Mouse (Mus musculus) neural tube, embryonic 14.5 days (tissue): ENCODE results near the gene Ptf1a. TPM values are rescaled to one million over a fixed set of nuclear protein-coding genes. Genes with fewer than 3 reads are reported as not detected.
A peak's percentile ranks its signal among the peaks of the same experiment; 100 is the strongest.

Experiments
- ATAC-seq: fragments of 200-750 bp; cut with Nextera tagmentation; 2 replicates; pipeline ENCODE4 v1.8.0; 2017; ENCODE audit warnings: low read depth, mild to moderate bottlenecking, moderate TSS enrichment, moderate library complexity
- H3K27ac ChIP-seq: fragments of 300-500 bp; sonication (generic); 2 replicates; pipeline ENCODE4 v1.5.1; 2014; ENCODE audit warnings: low read depth, mild to moderate bottlenecking, control low read depth, low read length, moderate library complexity, mixed read lengths
- H3K27me3 ChIP-seq: fragments of 300-500 bp; sonication (generic); 2 replicates; pipeline ENCODE4 v1.6.1; 2014; ENCODE audit warnings: low read length; ENCODE audit not compliant: control insufficient read depth, insufficient read depth
- H3K36me3 ChIP-seq: fragments of 300-500 bp; sonication (generic); 2 replicates; pipeline ENCODE4 v1.6.1; 2014; ENCODE audit warnings: low read length, mixed read lengths; ENCODE audit not compliant: control insufficient read depth, insufficient read depth
- H3K4me1 ChIP-seq: fragments of 300-500 bp; sonication (generic); 2 replicates; pipeline ENCODE4 v1.6.1; 2014; ENCODE audit warnings: low read length; ENCODE audit not compliant: control insufficient read depth, insufficient read depth
- H3K4me2 ChIP-seq: fragments of 300-500 bp; sonication (generic); 2 replicates; pipeline ENCODE4 v1.6.1; 2014; ENCODE audit warnings: mild to moderate bottlenecking, low read depth, low read length, control low read depth
- H3K4me3 ChIP-seq: fragments of 300-500 bp; sonication (generic); 2 replicates; pipeline ENCODE4 v1.5.1; 2014; ENCODE audit warnings: low read depth, low read length, control low read depth, mixed read lengths
- H3K9ac ChIP-seq: fragments of 300-500 bp; sonication (generic); replicated peaks from 2 replicates; pipeline ENCODE4 v1.6.1; 2014; ENCODE audit warnings: low read depth, mild to moderate bottlenecking, control low read depth, low read length, mixed read lengths
- H3K9me3 ChIP-seq: fragments of 300-500 bp; sonication (generic); 2 replicates; pipeline ENCODE4 v1.6.1; 2016; ENCODE audit warnings: low read length; ENCODE audit not compliant: control insufficient read depth
- WGBS: fragments of 180-500 bp; shearing (Covaris S2); extraction: QIAGEN DNeasy Blood & Tissue Kit; methylation state at CpG from one replicate; pipeline ENCODE4 v1.1.7; 2014; 5-methylcytosine and 5-hydroxymethylcytosine counted together
- polyA plus RNA-seq: library from polyadenylated mRNA; unstranded; fragments of >200 nt; fragmentation: Nextera tagmentation; extraction: Ambion mirVana; gene quantifications from 2 replicates; pipeline ENCODE4 v1.2.1, GENCODE M21; 2014

Ptf1a gene
- polyA plus RNA-seq, 1 experiment from 2014 or later = not detected

DNA sequence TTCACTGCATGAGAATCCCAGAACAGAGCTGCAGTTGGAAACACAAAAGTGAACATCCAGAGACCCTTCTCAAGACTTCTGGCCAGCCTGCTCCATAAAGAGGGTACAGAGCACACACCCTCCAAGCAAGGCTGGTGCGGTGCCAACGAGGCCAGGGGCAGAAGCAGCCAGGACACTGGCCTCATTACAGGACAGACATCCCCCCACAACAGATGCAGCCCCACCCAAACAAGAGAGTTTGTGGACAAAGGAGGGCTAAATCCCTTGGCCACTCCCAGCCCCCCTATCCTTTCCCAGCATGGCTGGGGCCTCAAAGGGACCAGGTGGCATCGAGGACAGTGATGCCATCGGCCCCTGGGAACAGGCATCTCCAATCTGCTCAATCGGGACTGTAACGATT is 22.4 kb upstream of the Ptf1a start:
- Histone ChIP-seq H3K9ac (no peak overlapping the region), H3K4me3 (no peak overlapping the region), H3K27ac (no peak overlapping the region), H3K9me3 (no peaks in the 10 kb centered on the region), H3K4me1 (no peaks in the 10 kb centered on the region), H3K4me2 (no peak overlapping the region), H3K36me3 (no peaks in the 10 kb centered on the region), H3K27me3 (peaks cover 19% of the 10 kb centered on the region)
- ATAC-seq = peak; percentile 48; the same call in 1 of the 2 replicates
- WGBS = 71% methylated on average over 6 of the region's 6 CpGs

DNA sequence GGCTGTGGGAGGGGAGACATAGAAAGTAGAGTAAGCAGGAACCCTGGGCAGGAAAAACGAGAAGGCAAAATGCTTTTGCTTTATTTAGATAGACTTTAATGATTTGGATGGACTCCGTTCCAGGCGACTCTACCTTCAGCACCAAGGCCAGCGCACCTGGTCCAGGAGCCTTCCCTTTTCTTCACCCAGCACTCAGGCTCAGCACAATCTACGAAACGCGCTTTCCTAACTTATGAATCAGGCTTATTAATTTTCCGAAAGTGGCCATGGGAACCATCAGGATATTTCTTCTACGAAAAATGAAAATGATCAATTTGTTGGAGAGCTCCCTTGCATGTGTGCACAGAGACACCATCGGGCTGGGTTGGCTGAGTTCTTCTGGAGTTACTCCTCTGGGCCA is 16.4 kb upstream of the Ptf1a start:
- 6% methylated on average over 10 of the region's 10 CpGs for WGBS
- Histone ChIP-seq H3K27me3 (peaks cover 50% of the 10 kb centered on the region), H3K4me2 (no peak overlapping the region)

DNA sequence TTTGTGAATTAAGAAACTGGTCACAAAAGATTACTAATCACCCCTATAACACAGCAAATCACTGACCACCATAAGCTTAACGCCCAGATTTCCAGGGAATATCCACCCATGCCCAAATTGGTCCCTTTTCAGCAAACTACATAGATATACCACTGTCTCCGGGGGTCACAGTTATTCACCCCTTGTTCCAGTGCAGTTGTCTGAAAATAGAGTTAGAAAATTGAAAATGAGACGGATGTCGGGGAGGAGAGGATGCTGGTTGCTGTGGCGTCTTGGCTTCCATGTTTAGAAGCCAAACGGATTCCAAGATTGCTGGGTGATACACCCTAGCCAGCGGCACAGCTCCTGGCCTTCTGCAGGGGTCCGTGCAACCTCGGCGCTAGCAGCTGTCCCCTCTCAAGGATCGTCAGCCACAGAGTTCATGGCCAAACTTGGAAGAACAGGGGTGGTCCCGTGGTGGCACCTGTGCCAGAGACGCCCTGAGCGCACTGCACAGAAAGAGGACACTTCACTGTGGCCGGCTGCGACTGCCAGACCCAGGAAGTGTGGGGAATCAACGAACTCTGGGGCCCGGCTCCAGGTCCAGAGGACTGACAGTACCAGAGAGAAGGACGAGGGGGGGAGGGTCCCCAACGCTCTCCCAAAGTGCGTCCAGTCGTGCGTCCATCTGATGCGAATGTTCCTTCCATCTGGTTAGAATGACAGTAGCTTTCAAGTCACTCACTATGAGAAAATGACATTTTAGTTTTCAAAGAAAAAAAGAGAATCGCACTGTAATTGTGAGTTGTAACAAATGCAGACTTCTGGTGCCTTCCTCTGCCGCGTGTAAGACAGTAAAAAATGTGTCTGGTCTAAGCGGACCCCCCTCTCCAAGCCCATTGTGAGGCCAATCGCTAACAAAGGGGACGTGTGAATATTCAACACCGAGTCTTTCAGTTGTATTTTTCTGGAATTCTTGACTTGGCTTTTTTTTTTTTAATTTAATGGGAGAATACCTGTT is 15.5 kb upstream of the Ptf1a start:
- H3K27ac ChIP-seq = no peak overlapping the region
- H3K9me3 ChIP-seq = no peaks in the 10 kb centered on the region
- ATAC-seq = no peak
- H3K4me1 ChIP-seq = peaks cover 5% of the 10 kb centered on the region; the same call in 1 of the 2 replicates
- H3K27me3 ChIP-seq = peaks cover 53% of the 10 kb centered on the region
- H3K9ac ChIP-seq = no peak overlapping the region
- H3K4me3 ChIP-seq = no peak overlapping the region; the same call in 1 of the 2 replicates
- H3K36me3 ChIP-seq = no peaks in the 10 kb centered on the region
- WGBS = 3% methylated on average over 31 of the region's 31 CpGs
- peak overlapping the region; percentile 39 for H3K4me2 ChIP-seq

More for the DNA sequence above, 16.4 kb upstream of the Ptf1a start:
- H3K27ac ChIP-seq = no peak overlapping the region
- H3K9ac ChIP-seq = no peak overlapping the region
- H3K4me1 ChIP-seq = peaks cover 5% of the 10 kb centered on the region; the same call in 1 of the 2 replicates
- H3K4me3 ChIP-seq = no peak overlapping the region
- H3K9me3 ChIP-seq = no peaks in the 10 kb centered on the region
- H3K36me3 ChIP-seq = no peaks in the 10 kb centered on the region
- ATAC-seq = no peak

DNA sequence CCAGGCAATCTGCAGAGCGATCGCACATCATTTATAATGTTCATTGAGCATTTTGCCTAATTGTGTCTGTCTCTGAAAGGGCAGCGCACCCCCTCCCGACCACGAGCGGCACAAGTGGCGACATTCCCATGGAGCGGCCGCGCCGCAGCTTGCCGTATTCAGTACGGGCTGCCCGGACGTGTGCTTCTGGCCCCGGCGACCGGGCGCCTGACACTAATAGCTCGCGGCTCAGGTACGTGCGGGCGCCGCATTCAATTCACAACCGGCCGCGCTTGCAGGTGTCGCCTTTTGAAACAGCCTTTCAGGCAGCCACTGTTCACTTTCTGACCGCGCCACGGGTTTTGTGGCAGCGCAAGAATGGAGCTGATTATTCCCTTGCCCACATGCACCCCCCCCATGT is 14.7 kb upstream of the Ptf1a start:
- no peaks in the 10 kb centered on the region for H3K9me3 ChIP-seq
- H3K27ac ChIP-seq = no peak overlapping the region
- peak overlapping the region; percentile 39 for H3K4me2 ChIP-seq
- peaks cover 5% of the 10 kb centered on the region; the same call in 1 of the 2 replicates for H3K4me1 ChIP-seq
- WGBS = 0% methylated on average over 33 of the region's 33 CpGs
- peaks cover 53% of the 10 kb centered on the region for H3K27me3 ChIP-seq
- H3K4me3 ChIP-seq = peak overlapping the region; percentile 27; the same call in 1 of the 2 replicates
- ATAC-seq = peak; percentile 50; the same call in 1 of the 2 replicates
- H3K9ac ChIP-seq = 0 out of 2 replicates have a peak overlapping the region, but pooled peaks have one; percentile 25
- no peaks in the 10 kb centered on the region for H3K36me3 ChIP-seq

DNA sequence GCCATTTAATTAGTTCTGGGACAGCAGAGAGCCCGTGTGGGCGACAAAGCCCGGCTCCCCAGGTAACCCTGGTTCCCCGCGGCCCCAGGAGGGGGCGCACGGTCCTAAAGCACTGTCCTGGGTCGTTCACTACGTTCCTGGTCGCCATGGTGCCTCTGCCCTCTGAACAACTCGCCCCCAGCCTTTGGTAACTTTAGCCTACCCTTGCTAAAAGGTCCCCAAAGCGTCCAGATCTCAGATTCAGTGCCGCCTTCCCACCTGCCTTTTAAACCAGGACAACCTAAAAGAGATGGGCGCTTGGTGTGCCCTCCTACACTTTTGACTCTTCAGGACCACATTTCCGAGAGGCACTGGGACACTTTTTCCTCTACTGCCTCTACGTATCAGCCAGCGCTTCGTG is 14.3 kb upstream of the Ptf1a start:
- Histone ChIP-seq H3K4me1 (peaks cover 5% of the 10 kb centered on the region; the same call in 1 of the 2 replicates), H3K9me3 (no peaks in the 10 kb centered on the region), H3K4me2 (peak overlapping the region; percentile 39), H3K4me3 (peak overlapping the region; percentile 27; the same call in 1 of the 2 replicates), H3K27ac (no peak overlapping the region), H3K36me3 (no peaks in the 10 kb centered on the region), H3K27me3 (peaks cover 57% of the 10 kb centered on the region), H3K9ac (no peak overlapping the region)
- ATAC-seq = peak; percentile 69; the same call in 1 of the 2 replicates
- under 1% methylated on average over 18 of the region's 18 CpGs for WGBS

DNA sequence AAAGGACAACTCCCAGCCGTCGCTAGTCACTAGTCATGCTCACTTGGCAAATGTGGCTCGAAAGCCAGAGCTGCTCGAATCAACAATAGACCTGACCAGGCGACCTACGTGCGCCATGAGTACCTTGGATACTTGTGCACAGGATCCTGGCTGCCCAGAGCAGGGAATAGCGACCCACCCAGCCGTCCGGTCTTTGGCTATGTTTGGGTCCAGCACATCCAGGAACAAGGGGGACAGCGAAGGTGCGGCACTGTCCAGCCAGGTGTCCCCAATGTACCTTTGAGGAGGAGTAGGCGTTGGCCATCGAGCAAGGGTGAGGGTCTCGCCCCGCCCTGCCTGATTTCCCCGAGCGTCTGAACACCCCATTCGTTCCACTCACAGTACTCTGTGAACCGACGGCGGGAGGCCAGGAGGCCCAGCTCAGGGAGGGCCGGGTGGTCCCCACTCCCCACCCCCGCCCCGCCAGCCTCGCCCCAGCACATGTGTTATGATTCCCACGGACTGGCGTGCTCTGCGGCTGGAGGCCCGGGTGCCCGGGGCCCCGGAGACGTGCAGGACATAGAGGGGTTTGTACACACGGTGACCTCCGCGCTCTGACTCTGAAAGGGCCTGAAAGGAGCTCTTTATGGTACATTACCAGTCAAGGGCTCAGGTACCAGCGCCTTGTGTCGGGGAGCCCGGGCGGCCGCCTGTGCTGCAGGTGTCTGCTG is 13.7 kb upstream of the Ptf1a start:
- Histone ChIP-seq H3K4me1 (peaks cover 5% of the 10 kb centered on the region; the same call in 1 of the 2 replicates), H3K9me3 (no peaks in the 10 kb centered on the region), H3K27ac (no peak overlapping the region), H3K4me3 (no peak overlapping the region), H3K36me3 (no peaks in the 10 kb centered on the region), H3K27me3 (peaks cover 51% of the 10 kb centered on the region), H3K9ac (no peak overlapping the region), H3K4me2 (no peak overlapping the region; the same call in 1 of the 2 replicates)
- ATAC-seq = peak; percentile 67
- 1% methylated on average over 41 of the region's 41 CpGs for WGBS

DNA sequence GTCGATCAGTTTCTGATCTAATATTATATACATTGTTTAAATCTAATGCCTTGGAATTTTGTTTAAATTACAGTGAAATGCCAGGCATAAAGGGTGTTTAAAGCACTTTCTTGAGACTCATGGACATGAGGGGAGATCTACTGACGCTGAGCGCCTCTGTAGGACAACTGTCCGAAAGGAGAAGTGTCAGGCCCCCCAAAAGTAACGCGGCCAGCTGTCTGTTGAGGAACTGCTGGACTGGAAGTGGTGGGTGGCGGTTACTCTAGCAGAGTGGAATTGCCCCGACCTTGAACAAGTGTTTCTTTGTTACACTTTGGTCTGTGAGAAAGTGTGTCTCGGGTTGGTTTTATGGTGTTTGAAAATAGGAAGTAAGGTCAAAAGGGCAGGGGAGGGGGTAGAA is 1.1 kb upstream of the Ptf1a start:
- Histone ChIP-seq H3K36me3 (no peaks in the 10 kb centered on the region), H3K4me2 (no peak overlapping the region), H3K9ac (no peak overlapping the region), H3K27me3 (peaks cover 76% of the 10 kb centered on the region), H3K4me1 (peaks cover 8% of the 10 kb centered on the region), H3K9me3 (no peaks in the 10 kb centered on the region), H3K4me3 (no peak overlapping the region), H3K27ac (no peak overlapping the region)
- WGBS = 2% methylated on average over 9 of the region's 9 CpGs
- no peak for ATAC-seq

DNA sequence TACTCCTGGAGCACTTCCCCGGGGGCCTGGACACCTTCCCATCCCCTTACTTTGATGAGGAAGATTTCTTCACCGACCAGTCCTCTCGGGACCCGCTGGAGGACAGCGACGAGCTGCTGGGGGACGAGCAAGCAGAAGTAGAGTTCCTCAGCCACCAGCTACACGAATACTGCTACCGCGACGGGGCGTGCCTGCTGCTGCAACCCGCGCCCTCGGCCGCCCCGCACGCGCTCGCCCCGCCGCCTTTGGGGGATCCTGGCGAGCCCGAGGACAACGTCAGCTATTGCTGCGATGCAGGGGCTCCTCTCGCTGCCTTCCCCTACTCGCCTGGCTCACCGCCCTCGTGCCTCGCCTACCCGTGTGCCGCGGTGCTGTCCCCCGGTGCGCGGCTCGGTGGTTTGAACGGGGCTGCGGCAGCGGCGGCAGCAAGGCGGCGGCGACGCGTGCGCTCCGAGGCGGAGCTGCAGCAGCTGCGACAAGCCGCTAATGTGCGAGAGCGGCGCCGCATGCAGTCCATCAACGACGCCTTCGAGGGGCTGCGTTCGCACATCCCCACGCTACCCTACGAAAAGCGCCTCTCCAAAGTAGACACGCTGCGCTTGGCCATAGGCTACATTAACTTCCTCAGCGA is 523 bp downstream of the Ptf1a start:
- Histone ChIP-seq H3K27ac (no peak overlapping the region), H3K9me3 (no peaks in the 10 kb centered on the region), H3K9ac (peak overlapping the region; percentile 28; the same call in 1 of the 2 replicates), H3K36me3 (no peaks in the 10 kb centered on the region), H3K4me3 (peak overlapping the region; percentile 33), H3K4me1 (peaks cover 8% of the 10 kb centered on the region), H3K4me2 (peak overlapping the region; percentile 64), H3K27me3 (peaks cover 84% of the 10 kb centered on the region)
- under 1% methylated on average over 67 of the region's 67 CpGs for WGBS
- ATAC-seq = peak; percentile 38
